Mouse (Mus musculus): Measurements from ENCODE around the gene Slc10a1.

- no peak for TF ChIP-seq POLR2A (IDR thresholded peaks at IDR 0.05; ENCODE audit: low read depth, low read length)
- no peak for TF ChIP-seq CTCF (IDR thresholded peaks at IDR 0.05; ENCODE audit: borderline replicate concordance, insufficient read depth, low read length)
Measured at GRCm38 (mm10) chr12:81002841-81003635, 34.5 kb upstream of the Slc10a1 start.

Measured in embryonic fibroblast, embryonic 13.5 days (primary cell).